Mouse (Mus musculus) spleen, postnatal 0 days (tissue): ENCODE results near the gene Phldb3. TPM values are rescaled to one million over a fixed set of nuclear protein-coding genes. Genes with fewer than 3 reads are reported as not detected.

Experiments used
- polyA plus RNA-seq: library from polyadenylated mRNA; unstranded; fragments of >200 nt; fragmentation: Nextera tagmentation; extraction: Ambion mirVana; gene quantifications from 2 replicates; pipeline ENCODE4 v1.2.1, GENCODE M21; 2015

The Phldb3 gene
- 0.28 and 0.38 TPM in 2 replicates for polyA plus RNA-seq

DNA sequence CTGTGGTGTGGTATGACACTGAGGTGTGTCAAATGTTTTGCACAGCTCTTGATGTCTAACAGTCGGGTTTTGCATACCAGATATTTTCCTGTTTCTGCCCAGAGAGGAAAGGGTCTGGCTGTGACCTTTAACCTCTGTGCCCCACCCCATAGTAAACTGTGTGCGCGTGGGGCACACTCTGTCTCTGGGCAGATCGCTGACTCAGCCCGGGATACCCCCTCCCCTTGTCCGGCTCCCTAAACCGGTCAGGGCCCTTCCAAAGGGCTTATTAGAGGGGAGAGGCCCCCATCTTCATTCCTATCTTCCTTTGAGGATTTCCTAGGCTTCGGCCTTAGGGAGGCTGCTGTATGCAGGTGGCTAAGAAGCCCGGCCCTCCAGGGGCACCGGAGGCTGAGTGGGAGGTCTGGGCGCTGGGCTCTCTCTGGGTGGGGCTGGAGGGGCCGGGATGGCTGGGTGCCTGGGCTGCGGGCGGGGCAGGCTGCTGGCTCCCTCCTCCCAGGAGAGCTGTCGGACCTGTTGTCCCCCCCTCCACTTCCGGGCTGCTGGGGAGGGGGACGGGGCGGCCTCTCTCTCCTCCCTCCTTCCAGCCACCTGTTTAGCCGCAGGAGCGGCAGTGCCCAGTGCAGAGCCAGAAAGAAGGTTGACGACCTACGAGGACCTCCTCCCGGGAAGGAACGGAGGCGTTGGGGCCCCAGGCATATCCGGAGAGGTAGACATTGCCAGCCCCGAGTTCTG, at the start of gene Phldb3:
TSS of gene Phldb3 (plus strand) at position 620 of the 735 bp plus-strand sequence.

DNA sequence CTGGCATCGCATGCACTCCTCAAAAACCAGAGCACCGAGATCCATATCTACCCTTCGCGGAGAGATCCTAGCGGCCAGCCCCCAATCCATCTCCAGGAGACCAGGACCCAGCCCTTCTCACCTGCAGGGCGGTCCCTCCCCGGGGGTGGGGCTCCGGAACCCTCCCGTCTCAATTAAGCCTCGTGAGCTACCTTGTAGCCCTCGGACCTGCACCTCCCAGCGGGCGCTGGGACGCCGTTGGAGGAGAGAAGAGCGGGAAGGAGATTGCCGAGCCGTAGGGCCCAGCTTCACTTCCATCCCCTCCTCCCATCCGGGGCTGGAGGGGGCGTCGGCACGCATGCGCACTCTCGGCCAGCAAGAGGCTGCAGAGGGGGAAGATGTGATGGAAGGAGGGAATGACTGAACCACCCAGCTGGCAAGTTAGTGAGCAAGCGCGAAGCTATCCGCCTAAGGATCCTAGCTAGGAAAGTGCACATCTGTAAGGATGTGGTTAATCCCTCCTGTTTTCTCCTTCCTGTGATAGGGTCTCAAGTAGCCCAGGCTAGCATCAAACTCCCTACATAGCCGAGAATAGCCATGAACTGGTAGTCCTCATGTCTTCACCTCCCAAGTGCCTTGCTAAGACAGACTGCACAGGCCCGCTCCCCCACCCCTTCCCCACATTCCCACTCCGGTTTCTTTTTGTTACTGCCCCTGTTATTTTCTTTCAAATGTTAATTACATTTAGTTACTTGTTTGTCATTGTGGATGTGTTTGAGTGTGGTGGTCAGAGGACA, 23.0 kb upstream of the Phldb3 start, which contains the start of the genes Ethe1 and Zfp575:
TSS of gene Ethe1 (plus strand) at position 214 of the 776 bp plus-strand sequence.
TSS of gene Zfp575 (minus strand) at position 312 of the 776 bp plus-strand sequence.

DNA sequence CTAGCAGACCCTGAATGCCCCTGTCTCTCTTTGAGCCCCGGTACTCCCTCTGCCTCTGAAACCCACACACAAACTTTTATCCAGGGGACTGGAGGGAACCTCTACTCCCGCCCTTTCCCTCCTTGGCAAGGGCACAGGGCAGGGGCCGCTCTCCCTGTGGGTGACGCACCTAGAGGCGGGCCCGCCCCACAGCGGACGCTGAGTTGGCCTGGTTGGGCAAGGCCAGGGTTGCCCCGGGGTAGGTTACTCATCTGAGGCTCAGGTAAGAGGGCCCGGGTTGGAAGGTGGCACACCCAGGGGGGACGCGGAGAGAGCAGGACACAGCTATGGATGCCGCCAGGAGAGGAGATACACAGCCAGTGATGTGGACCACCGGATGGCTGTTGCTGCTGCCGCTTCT, 25.7 kb downstream of the Phldb3 start, which contains the start of gene Lypd3:
TSS of gene Lypd3 (plus strand) at position 287 of the 400 bp plus-strand sequence.

DNA sequence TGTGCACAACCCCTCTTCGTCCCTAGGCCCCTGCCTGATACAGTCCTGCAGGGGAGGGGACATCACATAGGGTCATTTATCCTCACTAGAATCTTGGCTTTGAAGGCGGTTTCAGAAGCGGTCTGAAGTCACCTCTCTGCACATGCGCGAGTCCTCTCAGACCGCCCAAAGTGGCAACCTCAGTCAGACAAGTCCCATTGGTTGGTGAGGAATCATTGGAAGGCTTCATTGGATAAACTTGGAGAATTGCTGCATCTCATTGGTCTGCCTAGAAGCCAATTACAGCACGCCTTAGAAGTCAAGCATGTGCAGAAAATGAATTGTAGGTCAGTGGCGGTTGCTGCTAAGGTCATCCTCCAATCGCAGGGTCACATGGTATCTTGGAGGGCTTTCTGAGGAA, 66.0 kb downstream of the Phldb3 start, which contains the start of gene Tex101:
TSS of gene Tex101 (minus strand) at position 101 of the 400 bp plus-strand sequence.

Other genes starting within 250 kb of the Phldb3 start
- 122 and 131 TPM in 2 replicates for gene Kcnn4, start 240.5 kb upstream of the Phldb3 start, polyA plus RNA-seq
- gene Smg9, start 211.1 kb upstream of the Phldb3 start, polyA plus RNA-seq = 24.6 and 25.3 TPM in 2 replicates
- gene Irgc1, start 158.5 kb upstream of the Phldb3 start, polyA plus RNA-seq = 0.29 and 0.42 TPM in 2 replicates
- 26.4 and 31.6 TPM in 2 replicates for gene Plaur, start 148.3 kb upstream of the Phldb3 start, polyA plus RNA-seq
- gene Cadm4, start 128.7 kb upstream of the Phldb3 start, polyA plus RNA-seq = 5.3 and 6.6 TPM in 2 replicates
- gene Zfp428, start 103.8 kb upstream of the Phldb3 start, polyA plus RNA-seq = 6.1 and 9.6 TPM in 2 replicates
- gene AC161166.1, start 98.3 kb upstream of the Phldb3 start, polyA plus RNA-seq = 0.11 TPM in 1 of 2 replicates, not detected in the other
- gene Irgq, start 80.1 kb upstream of the Phldb3 start, polyA plus RNA-seq = 1.5 and 2.0 TPM in 2 replicates
- 0.21 TPM in 1 of 2 replicates, not detected in the other for gene Pinlyp, start 64.6 kb upstream of the Phldb3 start, polyA plus RNA-seq
- gene Xrcc1, start 64.5 kb upstream of the Phldb3 start, polyA plus RNA-seq = 40.3 and 40.4 TPM in 2 replicates
- gene Ethe1, start 23.2 kb upstream of the Phldb3 start, polyA plus RNA-seq = 23.2 and 28.2 TPM in 2 replicates
- 1.0 and 1.5 TPM in 2 replicates for gene Zfp575, start 23.1 kb upstream of the Phldb3 start, polyA plus RNA-seq
- 0.10 TPM in 1 of 2 replicates, not detected in the other for gene Lypd3, start 25.8 kb downstream of the Phldb3 start, polyA plus RNA-seq
- gene Tex101, start 65.9 kb downstream of the Phldb3 start, polyA plus RNA-seq = not detected in 2 replicates
- not detected in 2 replicates for gene BC049730, start 98.5 kb downstream of the Phldb3 start, polyA plus RNA-seq
- not detected in 2 replicates for gene Gm4763, start 116.1 kb downstream of the Phldb3 start, polyA plus RNA-seq
- gene Cd177, start 149.5 kb downstream of the Phldb3 start, polyA plus RNA-seq = 23.7 and 40.3 TPM in 2 replicates
- gene Ceacam10, start 166.4 kb downstream of the Phldb3 start, polyA plus RNA-seq = 12.4 and 21.1 TPM in 2 replicates